Mouse (Mus musculus): ENCODE results near the gene Nucb1.

- TF ChIP-seq POLR2A (IDR thresholded peaks at IDR 0.05; ENCODE audit: low read depth, low read length) (no peak), CTCF (IDR thresholded peaks at IDR 0.05; ENCODE audit: borderline replicate concordance, insufficient read depth, low read length) (no peak)
Measured at GRCm38 (mm10) chr7:45489578-45489977, 20.6 kb downstream of the Nucb1 start.
